8 mouse cellular contexts compared by ENCODE assay signal in genomic region chr6:36890296-36890695, GRCm38 (mm10).
DNase-seq lines count a peak whose midpoint lies in the region; ATAC-seq and TF ChIP-seq lines count a peak whose summit lies in the region.

No protein-coding gene starts in this region.

- 9% methylated on average over 5 of the region's 5 CpGs for WGBS in heart, embryonic 12.5 days
- WGBS in heart, adult 2 months = 35% methylated on average over 5 of the region's 5 CpGs
- WGBS in kidney, embryonic 15.5 days = 6% methylated on average over 5 of the region's 5 CpGs

- no peak overlapping the region for H3K9ac ChIP-seq in heart, embryonic 12.5 days
- H3K9ac ChIP-seq in heart, adult 2 months (ENCODE audit: low read depth, low read length) = no peak overlapping the region
- H3K9ac ChIP-seq in kidney, embryonic 15.5 days = no peak overlapping the region

- no peaks in the 10 kb centered on the region for H3K36me3 ChIP-seq in heart, embryonic 12.5 days
- no peaks in the 10 kb centered on the region for H3K36me3 ChIP-seq in heart, adult 2 months (ENCODE audit: control insufficient read depth, insufficient read depth, low read length)
- no peaks in the 10 kb centered on the region for H3K36me3 ChIP-seq in kidney, embryonic 15.5 days
- no peaks in the 10 kb centered on the region for H3K36me3 ChIP-seq in myocyte (ENCODE audit: control insufficient read depth, insufficient read depth)

- intact Hi-C loops in heart, adult 2 months (cut with DNase I) = no loop called here
- intact Hi-C loops in left cerebral cortex, postnatal 14 days (cut with DNase I) = no loop called here

- no peak for TF ChIP-seq CTCF in heart, adult 2 months (IDR thresholded peaks at IDR 0.05)

- no peaks in the 10 kb centered on the region for H3K27me3 ChIP-seq in heart, embryonic 12.5 days (replicated peaks)
- H3K27me3 ChIP-seq in heart, adult 2 months (ENCODE audit: control insufficient read depth, insufficient read depth, low read length) = no peaks in the 10 kb centered on the region
- no peaks in the 10 kb centered on the region for H3K27me3 ChIP-seq in kidney, embryonic 15.5 days
- H3K27me3 ChIP-seq in myocyte (ENCODE audit: control insufficient read depth, insufficient read depth, insufficient read length) = no peaks in the 10 kb centered on the region

- ATAC-seq in heart, embryonic 12.5 days (ENCODE audit: insufficient number of reproducible peaks, low FRiP score) = no peak
- ATAC-seq in kidney, embryonic 15.5 days (replicated peaks; ENCODE audit: low FRiP score) = peak; percentile 71
- no peak for ATAC-seq in activated CD4-positive, CD25-positive, alpha-beta regulatory T cell, adult 4 months

- TF ChIP-seq EP300 in heart, adult 2 months (IDR thresholded peaks at IDR 0.05; ENCODE audit: insufficient read depth, low read depth, low read length) = no peak

- H3K27ac ChIP-seq in heart, embryonic 12.5 days (ENCODE audit: poor library complexity, severe bottlenecking) = no peak overlapping the region; the same call in 1 of the 2 replicates
- no peak overlapping the region for H3K27ac ChIP-seq in heart, adult 2 months
- no peak overlapping the region; the same call in 1 of the 2 replicates for H3K27ac ChIP-seq in kidney, embryonic 15.5 days

- no peak for TF ChIP-seq POLR2A in heart, adult 2 months (IDR thresholded peaks at IDR 0.05; ENCODE audit: insufficient read depth, low read depth, low read length)
- no peak for TF ChIP-seq POLR2A in myocyte (IDR thresholded peaks at IDR 0.05; ENCODE audit: insufficient read length, low read depth)

- H3ac ChIP-seq in myocyte (ENCODE audit: control insufficient read depth, insufficient read length) = no peak overlapping the region

- peak; percentile 98 for DNase-seq in heart, adult 11 months
- DNase-seq in heart, adult 2 months = peak; percentile 66 to 71
- DNase-seq in left cerebral cortex, postnatal 14 days (ENCODE audit: low spot score in 2 of 2) = no peak
- DNase-seq in right cerebral cortex, adult 18-20 months = no peak

- H3K4me3 ChIP-seq in heart, embryonic 12.5 days = no peak overlapping the region
- H3K4me3 ChIP-seq in heart, adult 2 months = no peak overlapping the region
- no peak overlapping the region for H3K4me3 ChIP-seq in kidney, embryonic 15.5 days (replicated peaks)
- no peak overlapping the region for H3K4me3 ChIP-seq in myocyte

- H3K9me3 ChIP-seq in heart, embryonic 12.5 days (replicated peaks) = no peaks in the 10 kb centered on the region
- no peaks in the 10 kb centered on the region for H3K9me3 ChIP-seq in kidney, embryonic 15.5 days (replicated peaks)

- no peak overlapping the region for H3K4me2 ChIP-seq in heart, embryonic 12.5 days
- H3K4me2 ChIP-seq in kidney, embryonic 15.5 days = no peak overlapping the region
- H3K4me2 ChIP-seq in myocyte (ENCODE audit: low read depth) = peak overlapping the region; percentile 63

- 0 out of 2 replicates have a peak, but pooled peaks cover 4% of the 10 kb centered on the region for H3K4me1 ChIP-seq in heart, embryonic 12.5 days (replicated peaks)
- no peaks in the 10 kb centered on the region; the same call in 1 of the 2 replicates for H3K4me1 ChIP-seq in heart, adult 2 months (ENCODE audit: control insufficient read depth, insufficient read depth, low read length)
- peaks cover 7% of the 10 kb centered on the region for H3K4me1 ChIP-seq in kidney, embryonic 15.5 days

- no peaks in the 10 kb centered on the region for H3K79me2 ChIP-seq in heart, adult 2 months (replicated peaks; ENCODE audit: control insufficient read depth, insufficient read depth, low read length)
- no peaks in the 10 kb centered on the region for H3K79me2 ChIP-seq in myocyte (ENCODE audit: control insufficient read depth, insufficient read depth)

TF ChIP-seq in myocyte, 11 proteins besides CTCF, POLR2A, EP300 and RAD21:
- TF ChIP-seq CEBPB (IDR thresholded peaks at IDR 0.05; ENCODE audit: insufficient read depth, poor library complexity, severe bottlenecking) (peak; percentile 41; the same call in 1 of the 2 replicates), MYOD1 (IDR thresholded peaks at IDR 0.05; ENCODE audit: control insufficient read depth in 1 of 3, insufficient read length in 2 of 3, low read depth in 2 of 3) (no peak)

Comparison
In these comparisons a context has a peak if more than half of its experiments do, and no peak if none do; other contexts are left out.
1. DNase-seq: peak in heart, adult 11 months (single experiment) and heart, adult 2 months (2 of 2); none in left cerebral cortex, postnatal 14 days (0 of 2) and right cerebral cortex, adult 18-20 months (single experiment).